Mouse (Mus musculus): ENCODE data around the gene Cysrt1.
"Not testable (repeated sequence)": the region's sequence is repeated elsewhere in the genome, so short reads cannot be mapped to it uniquely, and the experiment has no call there.

Gene Cysrt1

DNA sequence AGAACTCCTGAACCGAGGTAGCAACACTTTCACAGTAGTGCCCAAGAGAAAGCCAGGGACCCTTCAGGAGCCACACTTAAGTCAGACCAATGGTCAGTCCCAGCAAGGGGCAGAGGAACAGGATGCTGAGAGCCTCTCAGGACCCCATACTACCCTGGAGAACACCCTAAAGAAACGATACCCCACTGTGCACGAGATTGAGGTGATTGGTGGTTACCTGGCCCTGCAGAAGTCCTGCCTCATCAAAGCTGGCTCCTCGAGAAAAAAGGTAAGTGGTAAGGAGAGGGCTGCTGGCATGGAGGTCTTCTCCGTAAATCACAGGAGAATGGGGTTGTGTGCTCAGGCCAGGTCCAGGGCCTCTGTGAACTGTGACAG is 22.0 kb upstream of the Cysrt1 start:
- no peak for DNase-seq

DNA sequence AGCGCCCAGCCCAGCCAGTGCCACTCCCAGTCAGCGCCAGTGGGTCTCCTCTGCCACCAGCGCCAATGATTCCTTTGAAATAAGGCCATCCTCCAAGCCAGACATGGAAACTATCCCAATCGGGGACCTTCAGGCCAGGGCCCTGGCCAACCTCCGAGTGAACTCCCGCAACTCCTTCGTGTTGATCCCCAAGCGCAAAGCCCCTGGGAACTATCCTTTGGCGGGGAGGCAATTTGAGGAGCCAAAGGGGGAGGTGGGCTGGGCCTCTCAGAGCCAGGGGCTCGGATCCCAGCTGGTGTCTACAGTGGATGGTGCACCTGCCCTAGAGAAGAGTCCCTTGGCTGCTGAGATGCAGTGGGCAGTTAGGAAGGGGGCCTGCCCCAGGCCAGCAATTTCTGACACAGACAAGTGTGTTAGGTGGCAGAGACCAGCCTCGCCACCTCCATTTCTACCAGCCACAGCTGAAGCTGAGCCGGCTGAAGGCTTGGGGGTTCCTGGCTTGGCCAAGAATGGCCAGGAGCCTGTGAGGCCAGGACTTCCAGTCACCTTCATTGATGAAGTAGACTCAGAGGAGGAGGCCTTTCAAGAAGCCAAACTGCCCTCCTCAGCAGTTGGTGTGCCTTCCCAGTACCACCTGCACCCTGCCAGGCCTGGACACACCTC is 21.5 kb upstream of the Cysrt1 start:
- DNase-seq: no peak

- peak; percentile 57 for DNase-seq
Observed at GRCm38 (mm10) chr2:25262795-25263622, 20.8 kb upstream of the Cysrt1 start.

DNA sequence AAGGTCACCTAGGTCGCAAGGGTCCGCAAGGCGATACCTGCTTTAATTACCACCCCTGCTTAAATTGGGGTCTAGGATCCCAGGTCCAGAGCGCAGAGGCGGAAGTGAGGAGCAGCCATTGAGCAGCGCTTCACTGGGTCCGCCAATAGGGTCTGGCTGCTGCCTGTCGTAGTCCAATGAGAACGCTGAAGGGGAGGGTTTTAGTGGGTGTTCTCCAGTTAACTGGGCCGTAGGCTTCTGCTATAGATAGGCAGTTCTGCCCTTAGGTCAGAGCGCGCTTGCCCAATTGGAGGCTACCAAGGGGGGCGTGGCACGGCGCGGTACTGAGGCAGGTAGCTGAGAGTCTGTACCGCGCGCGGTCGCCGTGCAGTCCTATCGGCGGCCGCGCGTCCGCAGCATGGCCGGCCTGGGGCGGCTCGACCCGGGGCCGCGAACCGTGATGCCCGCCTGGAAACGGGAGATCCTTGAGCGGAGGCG is 20.1 kb upstream of the Cysrt1 start, which contains the start of gene Tprn:
Tprn (plus strand) TSS at position 328 of the 477 bp plus-strand sequence.
- DNase-seq: peak; percentile 97

- no peak for DNase-seq
Observed at GRCm38 (mm10) chr2:25261870-25262269, 19.6 kb upstream of the Cysrt1 start.

DNA sequence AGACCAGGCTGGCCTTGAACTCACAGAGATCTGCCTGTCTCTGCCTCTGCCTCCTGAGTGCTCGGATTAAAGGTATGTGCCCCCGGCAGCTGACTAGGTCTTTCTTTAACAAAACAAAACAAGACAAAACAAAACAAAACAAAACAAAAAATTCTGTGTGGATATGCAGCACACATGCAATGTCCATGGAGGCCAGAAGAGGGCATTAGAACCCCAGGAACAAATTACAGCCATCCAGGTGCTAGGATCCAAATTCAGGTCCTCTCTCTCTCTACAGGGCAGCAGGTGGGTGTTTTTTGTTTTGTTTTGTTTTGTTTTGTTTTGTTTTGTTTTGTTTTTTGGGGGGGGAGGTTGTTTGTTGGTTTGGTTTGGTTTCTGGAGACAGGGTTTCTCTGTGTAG is 16.6 kb upstream of the Cysrt1 start:
- DNase-seq: no peak

- not testable (repeated sequence) for DNase-seq
Observed at GRCm38 (mm10) chr2:25257250-25257649, 15.0 kb upstream of the Cysrt1 start.

DNA sequence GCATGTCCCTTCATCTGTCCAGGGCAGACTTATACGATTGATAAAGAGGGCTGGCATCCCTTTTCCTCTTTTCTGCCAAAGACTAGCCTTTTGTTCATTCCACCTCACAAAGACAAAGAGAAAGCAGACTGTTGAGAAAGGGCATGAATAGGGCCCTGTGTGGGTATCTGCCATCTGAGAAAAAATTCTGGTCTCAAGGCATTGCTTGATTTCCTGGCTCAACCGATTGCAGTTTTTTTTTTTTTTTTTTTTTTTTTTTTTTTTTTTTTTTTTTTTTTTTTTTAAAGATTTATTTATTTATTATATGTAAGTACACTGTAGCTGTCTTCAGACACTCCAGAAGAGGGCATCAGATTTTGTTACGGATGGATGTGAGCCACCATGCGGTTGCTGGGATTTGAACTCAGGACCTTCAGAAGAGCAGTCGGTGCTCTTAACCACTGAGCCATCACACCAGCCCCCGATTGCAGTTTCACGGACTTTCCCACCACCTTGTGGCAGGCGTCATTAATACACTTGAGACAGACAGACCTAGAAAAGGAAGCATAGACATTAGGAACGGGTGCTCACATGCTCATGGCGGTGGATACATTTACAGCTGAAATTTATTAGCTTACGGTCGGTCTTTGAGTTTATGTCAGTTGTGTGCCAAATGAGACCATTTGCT is 14.3 kb upstream of the Cysrt1 start:
- peak; percentile 30 for DNase-seq

DNA sequence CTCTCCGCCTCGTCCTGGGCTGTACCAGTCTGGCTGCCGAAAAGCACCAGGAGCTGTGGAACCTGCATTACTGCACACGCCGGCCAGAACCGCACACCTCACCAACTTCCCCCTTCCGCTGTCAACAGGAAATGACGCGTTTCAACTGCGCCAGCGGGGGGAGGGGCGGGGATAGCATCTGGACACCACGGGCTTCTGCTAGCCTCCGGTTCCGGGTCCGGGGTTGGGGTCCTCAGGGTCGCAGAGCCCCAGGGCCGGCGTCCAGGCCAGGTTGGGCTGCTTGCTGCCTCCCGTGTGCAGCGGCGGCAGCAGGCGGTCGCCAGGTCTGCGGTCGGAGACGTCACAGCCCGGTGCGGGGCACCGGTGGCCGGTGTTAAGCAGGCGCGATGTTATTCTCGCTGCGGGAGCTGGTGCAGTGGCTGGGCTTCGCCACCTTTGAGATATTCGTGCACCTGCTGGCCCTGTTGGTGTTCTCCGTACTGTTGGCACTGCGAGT is 13.1 kb upstream of the Cysrt1 start, which contains the start of gene Tmem203:
Tmem203 (plus strand) TSS at position 156 of the 496 bp plus-strand sequence.
- peak; percentile 94 for DNase-seq

- DNase-seq: no peak
Observed at GRCm38 (mm10) chr2:25252331-25252730, 10.1 kb upstream of the Cysrt1 start.

GRCm38 (mm10) chr2:25246183-25247072 is 4.2 kb upstream of the Cysrt1 start, which contains the start of gene AL732309.1:
AL732309.1 (minus strand) TSS chr2:25246863.
- no peak for DNase-seq

DNA sequence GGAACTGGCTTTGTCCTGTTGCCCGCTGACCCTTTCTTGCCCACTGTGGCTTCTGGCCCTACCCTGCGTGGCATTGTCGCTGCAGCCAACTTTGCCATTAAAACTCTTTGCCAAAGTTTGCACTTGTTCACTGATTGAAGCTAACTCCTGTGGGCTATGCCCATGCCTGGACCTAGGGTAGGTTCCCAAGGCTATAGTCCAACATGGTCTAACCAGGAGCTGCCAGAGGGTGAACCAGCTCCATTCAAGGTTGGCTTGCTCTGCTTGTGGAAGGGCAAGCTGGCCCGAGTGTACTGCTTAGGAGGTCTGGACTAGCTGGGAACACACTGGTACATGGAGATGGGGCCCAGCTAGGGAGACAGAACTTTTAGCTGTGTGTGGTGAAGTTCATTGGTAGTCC is 1.9 kb upstream of the Cysrt1 start:
- no peak for DNase-seq

GRCm38 (mm10) chr2:25243342-25243741 is 1.1 kb upstream of the Cysrt1 start:
- no peak for DNase-seq

GRCm38 (mm10) chr2:25241438-25241775 is 845 bp downstream of the Cysrt1 start:
- no peak for DNase-seq

- DNase-seq: peak; percentile 89
Observed at GRCm38 (mm10) chr2:25240723-25241437, 1.4 kb downstream of the Cysrt1 start.

- DNase-seq: no peak
Observed at GRCm38 (mm10) chr2:25240310-25240709, 1.9 kb downstream of the Cysrt1 start.

- DNase-seq: no peak
Observed at GRCm38 (mm10) chr2:25239766-25240165, 2.5 kb downstream of the Cysrt1 start.

- no peak for DNase-seq
Observed at GRCm38 (mm10) chr2:25238106-25238505, 4.1 kb downstream of the Cysrt1 start.

- no peak for DNase-seq
Observed at GRCm38 (mm10) chr2:25237522-25237921, 4.7 kb downstream of the Cysrt1 start.

- no peak for DNase-seq
Observed at GRCm38 (mm10) chr2:25236614-25237013, 5.6 kb downstream of the Cysrt1 start, which contains the start of gene Rnf224. Rnf224 (minus strand) TSS chr2:25236787.

- no peak for DNase-seq
Observed at GRCm38 (mm10) chr2:25234551-25235220, 7.6 kb downstream of the Cysrt1 start.
